Mouse (Mus musculus): ENCODE results near the gene Vwa8. TPM values are rescaled to one million over a fixed set of nuclear protein-coding genes. Genes with fewer than 3 reads are reported as not detected.
A peak's percentile ranks its signal among the peaks of the same experiment; 100 is the strongest.

Vwa8 gene
- total RNA-seq, 2 experiments from 2014 or later = 18.6 to 21.4 TPM

- DNase-seq (ENCODE audit: low spot score in 2 of 2) = no peak
Observed at GRCm38 (mm10) chr14:79076560-79077300, 227.9 kb downstream of the Vwa8 start.

DNA sequence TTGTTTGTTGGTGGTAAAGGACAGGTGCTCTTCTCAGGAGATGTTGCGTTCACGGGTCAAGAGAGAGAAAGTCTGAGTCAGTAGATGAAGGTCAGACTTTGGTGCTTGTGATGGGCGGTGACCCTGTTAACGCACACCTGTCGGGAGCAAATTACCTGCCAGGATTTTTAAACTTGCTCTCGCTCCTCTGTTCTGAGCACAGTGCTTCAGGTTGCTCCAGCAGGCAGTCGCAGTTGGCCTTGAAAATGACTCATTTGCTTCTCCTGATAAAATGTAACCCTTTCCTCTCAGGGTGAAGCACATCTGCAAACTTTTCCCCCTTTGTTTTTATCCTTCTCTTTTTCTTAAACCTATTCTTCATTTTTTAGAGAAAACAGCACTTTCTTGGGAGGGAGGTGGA lies 234.7 kb downstream of the Vwa8 start:
- DNase-seq (ENCODE audit: low spot score in 2 of 2) = no peak

GRCm38 (mm10) chr14:79086006-79086405 lies 237.2 kb downstream of the Vwa8 start:
- no peak for DNase-seq (ENCODE audit: low spot score in 2 of 2)

DNA sequence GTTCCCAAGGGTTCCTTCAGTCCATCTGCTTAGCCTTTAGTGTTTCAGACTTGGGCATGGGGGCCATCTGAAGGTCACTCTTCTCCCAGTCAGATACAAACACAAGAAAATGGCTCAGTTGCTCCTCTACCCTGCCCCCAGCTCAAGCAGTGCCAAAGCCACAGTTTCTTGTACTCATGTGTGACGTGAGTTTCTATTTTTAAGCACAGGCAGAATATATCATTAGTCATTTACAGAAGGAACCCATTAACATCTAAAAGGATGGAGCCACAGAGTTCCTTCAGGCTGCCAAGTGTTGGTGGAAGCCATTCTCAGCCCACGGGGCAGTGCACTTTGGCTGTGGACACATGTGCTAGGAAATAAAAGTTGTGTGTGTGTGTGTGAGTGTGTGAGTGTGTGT lies 240.6 kb downstream of the Vwa8 start:
- DNase-seq (ENCODE audit: low spot score in 2 of 2) = peak in 1 of 2 experiments; percentile 28

- DNase-seq (ENCODE audit: low spot score in 2 of 2) = no peak
Observed at GRCm38 (mm10) chr14:79097181-79097580, 248.3 kb downstream of the Vwa8 start.

DNA sequence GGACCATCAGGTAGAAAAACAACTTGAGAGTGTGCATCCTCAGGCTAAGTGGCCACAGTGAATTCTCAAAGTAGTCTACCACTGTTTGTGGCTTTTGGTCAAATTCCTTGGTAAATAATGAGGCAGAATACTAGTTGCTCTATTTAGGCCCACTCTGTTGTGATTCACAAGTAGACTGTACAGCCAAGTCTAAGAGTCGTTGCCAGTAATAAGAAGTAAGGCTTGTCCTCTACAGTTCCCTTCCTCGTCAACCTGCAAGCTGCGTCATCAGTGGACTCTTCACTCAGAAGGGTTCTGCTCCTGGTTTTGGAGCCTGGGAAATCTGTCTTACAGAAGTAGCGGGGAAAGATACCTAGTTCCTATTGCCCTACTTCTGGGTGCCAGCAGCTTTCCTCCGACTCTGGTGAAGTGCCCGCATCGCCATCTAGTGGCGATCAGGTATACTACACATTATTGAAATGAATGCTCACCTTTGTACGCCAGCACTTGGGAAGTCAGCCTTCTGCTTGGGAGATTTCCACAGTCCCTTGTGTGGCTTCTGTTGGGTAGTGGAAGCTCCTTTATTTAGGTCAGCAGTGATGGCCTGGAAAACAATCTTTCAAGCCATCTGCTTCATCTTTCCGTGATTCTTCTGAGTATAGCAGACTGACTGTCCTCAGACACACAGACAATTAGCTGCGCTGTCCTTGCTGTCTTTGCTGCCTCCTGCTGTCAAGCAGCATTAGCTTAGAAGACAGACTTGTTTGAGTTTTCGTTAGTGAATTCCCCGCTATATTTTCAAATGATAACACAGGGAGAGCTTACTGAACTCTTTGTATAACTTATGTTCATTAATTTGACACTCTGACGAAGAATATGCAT lies 258.0 kb downstream of the Vwa8 start:
- peak; percentile 83 to 88 for DNase-seq (ENCODE audit: low spot score in 2 of 2)

DNA sequence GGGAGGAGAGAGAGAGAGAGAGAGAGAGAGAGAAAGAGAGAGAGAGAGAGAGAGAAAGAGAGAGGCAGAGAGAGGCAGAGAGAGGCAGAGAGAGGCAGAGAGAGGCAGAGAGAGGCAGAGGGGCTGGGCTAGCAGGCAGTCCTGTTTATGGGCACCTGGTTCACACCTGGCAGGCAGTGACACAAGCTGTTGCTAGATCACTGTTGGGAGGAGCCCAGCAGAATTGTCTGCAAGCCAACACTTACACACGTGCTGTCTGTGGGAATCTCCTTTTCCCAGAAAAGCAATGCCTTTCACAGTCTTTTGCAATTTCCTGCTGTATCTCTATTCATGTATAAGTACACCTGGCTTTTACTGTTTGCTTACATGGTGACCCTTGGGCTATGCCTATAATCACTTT lies 260.5 kb downstream of the Vwa8 start:
- DNase-seq (ENCODE audit: low spot score in 2 of 2) = no peak

GRCm38 (mm10) chr14:79110012-79110411 lies 261.2 kb downstream of the Vwa8 start:
- DNase-seq (ENCODE audit: low spot score in 2 of 2) = no peak

DNA sequence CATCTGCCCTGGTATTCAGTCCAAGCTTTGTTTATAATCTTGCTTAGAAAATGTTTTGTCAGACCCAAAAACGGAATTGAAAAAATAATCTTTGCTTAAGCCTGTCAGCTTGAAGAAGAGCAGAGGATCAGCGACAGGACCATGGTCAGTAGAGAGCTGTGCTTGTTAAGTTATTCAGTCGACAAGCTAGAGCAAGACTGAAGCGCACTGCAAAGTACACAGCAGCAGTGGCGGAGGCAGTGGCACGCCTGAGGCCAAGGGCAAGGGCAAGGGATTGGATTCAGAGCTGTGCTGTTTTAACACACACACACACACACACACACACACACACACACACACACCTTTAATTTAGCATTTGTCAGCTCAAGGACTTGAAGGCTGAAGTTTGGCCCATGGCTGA lies 263.2 kb downstream of the Vwa8 start:
- DNase-seq (ENCODE audit: low spot score in 2 of 2) = no peak

GRCm38 (mm10) chr14:79114526-79115383 lies 265.9 kb downstream of the Vwa8 start:
- no peak for DNase-seq (ENCODE audit: low spot score in 2 of 2)

GRCm38 (mm10) chr14:79118457-79118856 lies 269.6 kb downstream of the Vwa8 start:
- no peak for DNase-seq (ENCODE audit: low spot score in 2 of 2)

DNA sequence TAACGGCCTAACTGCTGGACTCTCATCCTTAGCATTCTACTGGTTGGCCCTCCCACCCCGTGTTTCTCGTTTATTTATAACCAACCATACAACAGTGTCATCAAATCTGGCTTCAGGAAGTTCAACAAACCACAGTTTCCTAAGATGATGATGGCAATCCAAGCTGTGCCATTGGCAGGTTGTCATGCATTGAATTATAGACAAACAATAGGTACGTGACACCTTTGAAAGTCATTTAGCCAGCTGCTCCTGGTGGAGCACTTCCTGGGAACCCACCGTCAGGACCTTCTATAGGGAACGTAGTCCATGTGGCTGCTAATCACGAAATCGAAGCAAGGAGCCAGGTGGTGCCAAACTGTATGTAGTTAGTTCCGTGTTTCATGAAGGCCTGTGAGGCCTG lies 270.5 kb downstream of the Vwa8 start:
- DNase-seq (ENCODE audit: low spot score in 2 of 2) = no peak

GRCm38 (mm10) chr14:79120681-79121080 lies 271.8 kb downstream of the Vwa8 start:
- no peak for DNase-seq (ENCODE audit: low spot score in 2 of 2)

- DNase-seq (ENCODE audit: low spot score in 2 of 2) = no peak
Observed at GRCm38 (mm10) chr14:79123466-79123865, 274.6 kb downstream of the Vwa8 start.

- peak; percentile 66 to 71 for DNase-seq (ENCODE audit: low spot score in 2 of 2)
Observed at GRCm38 (mm10) chr14:79124643-79125042, 275.8 kb downstream of the Vwa8 start.

DNA sequence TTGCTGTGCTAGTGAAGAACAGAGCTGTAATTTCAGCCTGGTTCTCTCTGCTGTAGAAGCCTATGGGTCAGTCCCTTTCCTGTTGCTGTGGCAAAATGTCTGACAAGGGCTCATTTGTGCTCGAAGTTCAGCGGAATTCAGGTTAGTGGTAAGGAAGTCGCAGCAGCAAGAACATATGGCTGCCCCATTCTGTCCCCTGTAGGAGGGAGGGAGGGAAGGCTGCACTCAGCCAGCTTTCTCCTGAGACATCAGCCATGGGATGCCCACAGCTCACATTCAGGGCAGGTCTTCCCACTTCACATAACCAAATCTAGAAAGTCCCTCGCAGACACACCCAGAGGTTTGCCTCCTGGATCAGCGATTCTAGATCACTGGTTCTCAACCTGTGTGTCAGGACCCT lies 277.3 kb downstream of the Vwa8 start:
- DNase-seq (ENCODE audit: low spot score in 2 of 2) = no peak

- DNase-seq (ENCODE audit: low spot score in 2 of 2) = no peak
Observed at GRCm38 (mm10) chr14:79134891-79135334, 286.1 kb downstream of the Vwa8 start.

GRCm38 (mm10) chr14:79135441-79135840 lies 286.6 kb downstream of the Vwa8 start:
- no peak for DNase-seq (ENCODE audit: low spot score in 2 of 2)

DNA sequence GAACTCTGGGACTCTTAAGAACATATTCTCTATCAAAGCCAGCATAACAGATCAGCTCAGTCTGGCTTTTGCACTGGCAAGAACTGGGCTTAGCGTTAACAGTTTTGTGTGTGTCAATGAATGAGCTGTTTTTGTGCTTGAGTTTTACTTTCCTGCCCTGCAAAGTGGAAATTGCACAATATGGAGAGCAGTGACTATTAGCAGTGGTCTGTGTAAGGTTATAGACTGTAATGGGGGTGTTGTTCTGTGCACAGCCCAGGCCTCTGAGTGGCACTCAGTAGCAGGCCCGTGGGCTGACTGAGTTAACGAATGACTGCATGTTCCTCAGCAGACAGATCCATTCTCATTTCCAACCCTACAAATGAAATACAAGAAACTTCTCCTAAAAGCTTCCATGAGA lies 287.7 kb downstream of the Vwa8 start:
- no peak for DNase-seq (ENCODE audit: low spot score in 2 of 2)

GRCm38 (mm10) chr14:79137100-79137499 lies 288.2 kb downstream of the Vwa8 start:
- no peak for DNase-seq (ENCODE audit: low spot score in 2 of 2)

GRCm38 (mm10) chr14:79139096-79139651 lies 290.3 kb downstream of the Vwa8 start:
- no peak for DNase-seq (ENCODE audit: low spot score in 2 of 2)
